Mouse (Mus musculus) lung, postnatal 0 days (tissue): ENCODE measurements around the gene Nkx2-3. TPM values are rescaled to one million over a fixed set of nuclear protein-coding genes. Genes with fewer than 3 reads are reported as not detected.

Experiments
- ATAC-seq: fragments of 200-750 bp; cut with Nextera tagmentation; 2 replicates; pipeline ENCODE4 v1.8.0; 2017; ENCODE audit warnings: moderate library complexity
- DNase-seq: peaks from one replicate; pipeline ENCODE4 v3.0.0-alpha.2; 2016; ENCODE audit warnings: low spot score
- H3K27ac ChIP-seq: fragments of 300-500 bp; sonication (generic); 2 replicates; pipeline ENCODE4 v1.5.1; 2014; ENCODE audit warnings: antibody characterized with exemption, mild to moderate bottlenecking, low read length, mixed read lengths
- H3K27me3 ChIP-seq: fragments of 300-500 bp; sonication (generic); replicated peaks from 2 replicates; pipeline ENCODE4 v1.6.1; 2014; ENCODE audit warnings: low read length, mixed read lengths; ENCODE audit not compliant: insufficient read depth
- H3K36me3 ChIP-seq: fragments of 300-500 bp; sonication (generic); 2 replicates; pipeline ENCODE4 v1.6.1; 2014; ENCODE audit warnings: low read length, mixed read lengths; ENCODE audit not compliant: insufficient read depth
- H3K4me1 ChIP-seq: fragments of 300-500 bp; sonication (generic); 2 replicates; pipeline ENCODE4 v1.6.1; 2014; ENCODE audit warnings: antibody characterized with exemption, low read depth, low read length, mixed read lengths; ENCODE audit not compliant: insufficient read depth
- H3K4me2 ChIP-seq: fragments of 300-500 bp; sonication (generic); replicated peaks from 2 replicates; pipeline ENCODE4 v1.6.1; 2014; ENCODE audit warnings: low read depth, mild to moderate bottlenecking, low read length, moderate library complexity, mixed read lengths
- H3K4me3 ChIP-seq: fragments of 300-500 bp; sonication (generic); 2 replicates; pipeline ENCODE4 v1.5.1; 2014; ENCODE audit warnings: low read depth, low read length
- H3K9ac ChIP-seq: fragments of 300-500 bp; sonication (generic); replicated peaks from 2 replicates; pipeline ENCODE4 v1.6.1; 2014; ENCODE audit warnings: low read depth, mild to moderate bottlenecking
- H3K9me3 ChIP-seq: fragments of 300-500 bp; sonication (generic); 2 replicates; pipeline ENCODE4 v1.6.1; 2016; ENCODE audit warnings: low read length, mixed read lengths
- CTCF ChIP-seq: IDR thresholded peaks from 2 replicates; pipeline ENCODE4 v1.5.1; 2016; ENCODE audit warnings: antibody characterized with exemption, mild to moderate bottlenecking
- EP300 ChIP-seq: IDR thresholded peaks from 2 replicates; pipeline ENCODE4 v1.6.1; 2016; ENCODE audit warnings: antibody characterized with exemption, mild to moderate bottlenecking, control low read depth
- WGBS: fragments of 180-500 bp; shearing (Covaris S2); extraction: QIAGEN DNeasy Blood & Tissue Kit; methylation state at CpG from one replicate; pipeline ENCODE4 v1.1.7; 2014; 5-methylcytosine and 5-hydroxymethylcytosine counted together
- polyA plus RNA-seq: library from polyadenylated mRNA; unstranded; fragments of >200 nt; fragmentation: Nextera tagmentation; extraction: Ambion mirVana; gene quantifications from 2 replicates; pipeline ENCODE4 v1.2.1, GENCODE M21; 2015

Gene Nkx2-3
- polyA plus RNA-seq, 1 experiment from 2014 or later, result not detected

DNA sequence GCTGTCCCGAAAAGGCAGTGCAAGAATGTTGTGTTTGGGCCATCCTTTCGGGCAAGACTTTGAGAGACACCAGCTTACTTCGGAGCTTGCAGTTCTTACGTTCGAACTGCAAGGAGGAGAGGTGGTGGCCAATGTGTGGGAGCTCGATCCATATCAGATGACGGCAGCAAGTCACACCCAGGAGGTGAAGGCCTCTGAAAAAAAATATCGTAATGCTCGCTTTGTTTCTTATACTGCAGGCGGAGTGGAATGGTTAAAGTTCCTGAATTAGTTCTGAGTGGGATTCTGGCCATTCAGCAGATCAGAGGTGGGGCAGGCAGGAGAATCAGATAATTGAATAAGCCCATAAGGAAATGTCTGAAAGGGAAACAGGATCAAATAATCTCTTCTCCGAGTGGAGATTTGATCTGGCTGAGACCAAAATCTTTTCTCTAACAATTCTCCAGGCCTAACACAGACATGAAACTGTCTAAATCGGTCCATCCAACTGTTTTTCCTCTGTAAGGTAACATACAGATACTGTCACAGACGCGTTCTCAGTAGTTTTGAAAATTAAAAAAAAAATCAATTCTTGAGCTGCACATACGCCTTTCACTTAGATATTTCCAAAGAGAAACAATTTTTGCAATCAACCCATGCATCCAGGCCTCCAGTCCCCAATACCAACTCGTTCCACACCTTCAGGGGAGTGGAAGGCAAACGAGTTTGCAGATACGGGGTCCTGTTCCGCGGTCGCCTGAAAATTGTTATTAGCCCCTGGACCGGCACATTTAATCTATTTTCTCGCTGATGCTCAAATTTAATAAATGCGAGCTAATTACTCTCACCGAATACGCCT, 1.4 kb downstream of the Nkx2-3 start:
- H3K27ac ChIP-seq, result no peak overlapping the region
- DNase-seq (no peak), ATAC-seq (no peak)
- H3K27me3 ChIP-seq, result peaks cover 95% of the 10 kb centered on the region
- TF ChIP-seq EP300 (no peak), CTCF (no peak)
- WGBS, result 6% methylated on average over 26 of the region's 26 CpGs
- no peaks in the 10 kb centered on the region for H3K9me3 ChIP-seq
- H3K4me1 ChIP-seq, result peaks cover 21% of the 10 kb centered on the region
- no peak overlapping the region for H3K4me2 ChIP-seq
- H3K36me3 ChIP-seq, result no peaks in the 10 kb centered on the region
- H3K9ac ChIP-seq, result no peak overlapping the region
- H3K4me3 ChIP-seq, result no peak overlapping the region; the same call in 1 of the 2 replicates

DNA sequence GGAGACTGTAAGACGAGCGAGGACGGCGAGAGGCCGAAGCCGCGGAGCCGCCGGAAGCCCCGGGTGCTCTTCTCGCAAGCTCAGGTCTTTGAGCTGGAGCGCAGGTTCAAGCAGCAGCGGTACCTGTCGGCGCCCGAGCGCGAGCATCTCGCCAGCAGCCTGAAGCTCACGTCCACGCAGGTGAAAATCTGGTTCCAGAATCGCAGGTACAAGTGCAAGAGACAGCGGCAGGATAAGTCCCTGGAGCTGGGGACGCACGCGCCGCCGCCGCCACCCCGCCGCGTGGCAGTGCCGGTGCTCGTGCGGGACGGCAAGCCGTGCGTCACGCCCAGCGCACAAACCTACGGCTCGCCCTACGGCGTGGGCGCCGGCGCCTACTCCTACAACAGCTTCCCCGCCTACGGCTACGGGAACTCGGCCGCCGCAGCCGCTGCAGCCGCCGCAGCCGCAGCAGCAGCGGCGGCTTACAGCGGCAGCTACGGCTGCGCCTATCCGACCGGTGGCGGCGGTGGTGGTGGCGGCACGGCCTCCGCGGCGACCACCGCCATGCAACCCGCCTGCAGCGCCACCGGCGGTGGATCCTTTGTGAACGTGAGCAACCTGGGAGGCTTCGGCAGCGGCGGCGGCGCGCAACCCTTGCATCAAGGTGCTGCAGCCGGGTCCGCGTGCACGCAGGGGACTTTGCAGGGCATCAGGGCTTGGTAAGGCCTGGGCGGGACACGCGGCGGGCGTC, 2.4 kb downstream of the Nkx2-3 start:
- Histone ChIP-seq H3K4me1 (peaks cover 21% of the 10 kb centered on the region), H3K9ac (no peak overlapping the region), H3K9me3 (no peaks in the 10 kb centered on the region), H3K4me2 (peak overlapping the region; percentile 48), H3K4me3 (peak overlapping the region; percentile 15), H3K27ac (no peak overlapping the region), H3K36me3 (no peaks in the 10 kb centered on the region), H3K27me3 (peaks cover 95% of the 10 kb centered on the region)
- DNase-seq (no peak), ATAC-seq (no peak)
- WGBS, result under 1% methylated on average over 69 of the region's 92 CpGs
- TF ChIP-seq EP300, result no peak
- TF ChIP-seq CTCF, result no peak

DNA sequence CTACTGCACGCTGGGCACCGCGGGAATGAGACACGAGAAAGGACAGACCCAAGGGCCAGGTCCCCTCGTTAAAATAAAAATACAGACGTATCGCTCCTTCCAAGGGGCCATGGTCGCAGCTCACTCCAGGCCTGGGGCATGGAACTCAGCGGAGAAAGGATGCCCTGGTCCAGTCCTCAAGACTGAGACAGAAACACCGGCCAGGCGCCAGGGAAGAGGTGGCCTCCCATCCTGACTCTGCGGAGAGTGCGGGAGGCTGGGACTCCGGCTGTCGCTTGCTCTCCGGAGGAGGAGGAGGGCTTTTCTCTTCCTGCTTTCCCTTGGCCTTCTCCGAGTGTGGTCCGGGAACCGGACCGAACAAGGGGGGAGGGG, 2.9 kb downstream of the Nkx2-3 start:
- WGBS, result 3% methylated on average over 19 of the region's 20 CpGs
- no peak for TF ChIP-seq EP300
- TF ChIP-seq CTCF, result no peak
- H3K27me3 ChIP-seq, result peaks cover 95% of the 10 kb centered on the region

DNA sequence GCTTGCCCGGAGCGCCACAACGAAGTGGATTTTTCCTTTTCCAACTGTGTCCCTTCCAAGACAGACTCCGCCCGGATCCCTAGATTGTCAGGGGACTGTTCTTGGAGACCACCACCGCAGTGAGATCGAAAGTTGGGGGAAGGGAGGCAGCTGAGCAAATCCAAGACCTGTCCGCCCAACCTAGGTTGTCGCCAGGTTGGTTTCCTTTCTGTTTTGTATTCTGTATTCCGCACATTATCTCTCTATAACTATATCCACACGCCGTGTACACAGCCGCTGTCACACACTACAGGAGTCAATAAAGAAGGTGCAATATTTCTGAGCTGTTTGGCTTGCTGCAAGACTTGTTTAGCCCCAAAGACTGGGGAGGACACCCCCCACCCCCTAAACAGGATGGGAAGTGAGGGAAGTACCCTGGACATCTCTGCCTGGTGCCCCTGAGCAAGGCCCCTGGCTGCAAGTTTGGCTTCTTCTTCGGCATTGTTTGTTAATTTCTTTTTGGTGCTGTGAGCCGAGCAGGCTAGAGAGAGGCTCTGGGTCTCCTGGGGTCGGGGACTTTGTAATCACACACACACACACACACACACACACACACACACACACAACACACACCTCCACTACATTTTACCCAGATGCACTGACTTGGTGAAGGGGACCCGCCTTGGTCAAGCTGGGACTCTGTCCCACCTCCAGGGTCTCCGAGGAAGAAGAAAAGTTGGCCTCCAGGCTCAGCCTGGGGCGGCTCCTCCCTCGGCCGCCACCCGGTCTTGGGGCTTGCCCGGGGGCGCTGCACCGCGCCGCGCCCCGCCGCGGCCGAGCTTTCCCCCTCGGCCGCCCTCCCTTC, 3.7 kb downstream of the Nkx2-3 start:
- H3K9me3 ChIP-seq, result no peaks in the 10 kb centered on the region
- H3K27me3 ChIP-seq, result peaks cover 95% of the 10 kb centered on the region
- DNase-seq, result no peak
- peaks cover 21% of the 10 kb centered on the region for H3K4me1 ChIP-seq
- no peaks in the 10 kb centered on the region for H3K36me3 ChIP-seq
- 0 out of 2 replicates have a peak, but pooled peaks have one; percentile 2 for ATAC-seq
- H3K4me3 ChIP-seq, result peak overlapping the region; percentile 27; the same call in 1 of the 2 replicates
- whole genome bisulfite sequencing, result under 1% methylated on average over 33 of the region's 34 CpGs
- no peak overlapping the region for H3K9ac ChIP-seq
- H3K4me2 ChIP-seq, result peak overlapping the region; percentile 48
- TF ChIP-seq EP300, result no peak
- no peak for TF ChIP-seq CTCF
- H3K27ac ChIP-seq, result no peak overlapping the region

More for the DNA sequence above, 2.9 kb downstream of the Nkx2-3 start:
- H3K36me3 ChIP-seq, result no peaks in the 10 kb centered on the region
- H3K4me2 ChIP-seq, result peak overlapping the region; percentile 48
- no peak for DNase-seq
- no peak overlapping the region for H3K9ac ChIP-seq
- peak overlapping the region; percentile 15 for H3K4me3 ChIP-seq
- no peaks in the 10 kb centered on the region for H3K9me3 ChIP-seq
- peaks cover 21% of the 10 kb centered on the region for H3K4me1 ChIP-seq
- ATAC-seq, result no peak
- H3K27ac ChIP-seq, result no peak overlapping the region

DNA sequence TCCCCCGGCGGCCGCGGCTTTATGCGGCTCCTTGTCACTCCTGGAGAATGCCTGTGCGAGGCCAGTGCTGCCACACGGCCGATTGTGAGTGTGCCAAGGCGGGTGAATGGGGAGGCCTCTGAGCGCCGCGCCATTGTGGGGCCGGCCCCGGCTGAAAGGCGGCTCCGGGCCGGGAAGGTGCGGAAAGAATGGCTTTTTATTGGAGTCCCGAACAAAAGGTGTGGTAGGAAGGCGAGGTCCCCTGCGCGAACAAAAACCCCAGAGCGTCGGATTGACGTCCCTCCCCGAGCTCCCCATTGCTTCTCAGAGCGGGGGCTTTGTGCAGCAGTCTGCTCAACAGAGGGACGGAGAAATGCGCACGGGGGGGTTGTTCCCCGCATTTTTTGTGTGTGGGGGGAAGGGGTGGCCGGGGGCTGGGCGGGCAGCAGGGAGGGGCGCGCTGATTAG, 4.3 kb downstream of the Nkx2-3 start:
- peak; percentile 16; the same call in 1 of the 2 replicates for ATAC-seq
- no peak overlapping the region for H3K27ac ChIP-seq
- no peak overlapping the region for H3K9ac ChIP-seq

More for the DNA sequence above, 4.3 kb downstream of the Nkx2-3 start:
- peaks cover 21% of the 10 kb centered on the region for H3K4me1 ChIP-seq
- peak overlapping the region; percentile 27; the same call in 1 of the 2 replicates for H3K4me3 ChIP-seq
- 2% methylated on average over 30 of the region's 35 CpGs for WGBS
- no peaks in the 10 kb centered on the region for H3K36me3 ChIP-seq
- peaks cover 91% of the 10 kb centered on the region for H3K27me3 ChIP-seq
- no peaks in the 10 kb centered on the region for H3K9me3 ChIP-seq
- no peak for TF ChIP-seq EP300
- peak overlapping the region; percentile 32 for H3K4me2 ChIP-seq
- no peak for DNase-seq
